Mouse (Mus musculus) olfactory bulb, adult 2 months (tissue): ENCODE results near the gene Pgm2l1.

Source experiments
- CTCF ChIP-seq: fragments of 200-500 bp; IDR thresholded peaks from 2 replicates; pipeline ENCODE4 v1.5.1; 2012; ENCODE audit warnings: low read depth, mild to moderate bottlenecking, low read length, moderate library complexity; ENCODE audit not compliant: insufficient read depth
- POLR2A ChIP-seq: fragments of 200-500 bp; IDR thresholded peaks from 2 replicates; pipeline ENCODE4 v1.6.1; 2012; ENCODE audit warnings: mild to moderate bottlenecking, low read depth, low read length, moderate library complexity; ENCODE audit not compliant: insufficient read depth

DNA sequence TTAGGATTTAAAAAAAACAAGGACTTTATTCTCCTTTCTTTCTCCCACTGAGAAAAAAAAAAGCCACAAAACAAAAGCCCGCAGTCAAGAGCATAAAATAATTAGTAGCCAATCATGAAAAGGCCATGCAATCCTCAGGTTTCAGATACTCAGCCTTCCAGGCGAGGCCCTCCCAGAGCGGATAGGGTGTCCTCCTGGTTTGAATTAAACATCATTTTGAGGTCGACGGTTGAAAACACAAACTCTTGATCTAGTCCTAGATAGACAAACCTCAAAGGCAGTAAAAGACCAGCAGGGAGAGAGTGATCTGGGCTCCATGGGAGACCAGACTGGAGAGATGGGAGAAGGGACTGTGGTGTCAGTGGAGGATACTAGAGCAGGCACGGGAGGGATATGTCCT, 22.3 kb upstream of the Pgm2l1 start:
- TF ChIP-seq CTCF (no peak), POLR2A (no peak)
